Mouse (Mus musculus): ENCODE measurements around the gene Fkbp3.
"Not testable (repeated sequence)": the region's sequence is repeated elsewhere in the genome, so short reads cannot be mapped to it uniquely, and the experiment has no call there.

Gene Fkbp3

GRCm38 (mm10) chr12:65073611-65074178 is at the start of gene Fkbp3:
Fkbp3 (minus strand) TSS chr12:65074007.
- DNase-seq (ENCODE audit: low spot score in 2 of 2) = peak; percentile 95

DNA sequence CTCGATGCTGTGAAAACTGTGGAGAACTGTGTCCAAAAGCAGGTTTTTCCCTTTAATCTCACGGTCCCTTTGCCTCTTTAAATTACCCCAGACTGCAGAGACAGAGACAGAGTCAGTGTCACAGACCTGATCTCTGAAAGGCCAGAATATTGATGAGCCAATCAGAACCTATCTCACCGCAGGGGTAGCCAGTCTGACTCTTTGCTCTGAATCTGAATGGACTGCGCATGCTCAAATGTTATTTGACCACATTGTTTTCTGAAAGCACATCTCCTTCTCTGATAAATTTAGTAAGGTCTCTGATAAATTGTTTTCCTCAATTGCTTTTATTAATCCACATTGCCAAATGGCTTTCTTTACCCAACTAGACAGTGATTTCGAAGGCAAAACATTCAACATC is 45.6 kb upstream of the Fkbp3 start:
- no peak for DNase-seq (ENCODE audit: low spot score in 2 of 2)

- DNase-seq (ENCODE audit: low spot score in 2 of 2) = no peak
Observed at GRCm38 (mm10) chr12:65118968-65119367, 45.2 kb upstream of the Fkbp3 start.

GRCm38 (mm10) chr12:65114978-65115377 is 41.2 kb upstream of the Fkbp3 start:
- DNase-seq (ENCODE audit: low spot score in 2 of 2) = not testable (repeated sequence)

GRCm38 (mm10) chr12:65113925-65114324 is 40.1 kb upstream of the Fkbp3 start:
- no peak for DNase-seq (ENCODE audit: low spot score in 2 of 2)

- no peak for DNase-seq (ENCODE audit: low spot score in 2 of 2)
Observed at GRCm38 (mm10) chr12:65112811-65113210, 39.0 kb upstream of the Fkbp3 start.

GRCm38 (mm10) chr12:65111503-65111902 is 37.7 kb upstream of the Fkbp3 start:
- DNase-seq (ENCODE audit: low spot score in 2 of 2) = no peak

- DNase-seq (ENCODE audit: low spot score in 2 of 2) = no peak
Observed at GRCm38 (mm10) chr12:65108746-65109145, 34.9 kb upstream of the Fkbp3 start.

DNA sequence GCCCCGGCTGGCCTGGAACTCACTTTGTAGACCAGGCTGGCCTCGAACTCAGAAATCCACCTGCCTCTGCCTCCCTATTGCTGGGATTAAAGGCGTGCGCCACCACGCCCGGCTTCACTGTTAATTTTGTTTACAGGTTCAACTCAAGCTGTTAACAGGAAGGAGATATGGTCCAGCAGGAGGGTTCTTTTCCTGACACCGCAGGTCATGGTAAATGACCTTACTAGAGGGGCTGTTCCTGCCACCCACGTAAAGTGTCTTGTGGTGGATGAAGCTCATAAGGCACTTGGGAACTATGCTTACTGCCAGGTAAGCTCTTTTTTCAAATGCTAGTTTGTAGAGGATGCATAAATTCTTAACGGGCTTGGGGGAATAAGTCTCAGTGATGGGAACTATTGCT is 3.1 kb upstream of the Fkbp3 start:
- no peak for DNase-seq (ENCODE audit: low spot score in 2 of 2)

DNA sequence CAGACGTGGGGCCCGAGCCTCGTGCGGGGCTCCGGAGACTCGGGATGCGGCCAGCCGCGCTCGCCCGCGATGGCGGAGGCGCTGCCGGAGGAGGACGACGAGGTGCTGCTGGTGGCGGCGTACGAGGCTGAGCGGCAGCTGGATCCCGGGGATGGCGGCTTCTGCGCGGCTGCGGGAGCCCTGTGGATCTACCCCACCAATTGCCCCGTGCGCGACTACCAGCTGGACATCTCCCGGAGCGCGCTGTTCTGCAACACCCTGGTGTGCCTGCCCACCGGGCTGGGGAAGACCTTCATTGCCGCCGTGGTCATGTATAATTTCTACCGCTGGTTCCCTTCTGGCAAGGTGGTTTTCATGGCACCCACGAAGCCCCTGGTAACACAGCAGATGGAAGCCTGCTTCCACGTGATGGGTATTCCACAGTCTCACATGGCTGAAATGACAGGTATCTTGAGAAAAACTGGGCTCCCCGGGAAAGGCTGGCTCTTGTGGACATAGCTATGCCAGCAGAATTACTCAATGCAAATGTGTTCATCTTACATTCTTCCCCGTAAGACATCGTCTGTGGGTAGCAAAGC is 2.0 kb upstream of the Fkbp3 start:
- DNase-seq (ENCODE audit: low spot score in 2 of 2) = no peak

GRCm38 (mm10) chr12:65075085-65075732 is 1.4 kb upstream of the Fkbp3 start, which contains the start of gene Fancm:
Fancm (plus strand) TSS chr12:65075603.
- DNase-seq (ENCODE audit: low spot score in 2 of 2) = peak; percentile 81 to 87

GRCm38 (mm10) chr12:65074651-65075050 is 844 bp upstream of the Fkbp3 start:
- no peak for DNase-seq (ENCODE audit: low spot score in 2 of 2)

DNA sequence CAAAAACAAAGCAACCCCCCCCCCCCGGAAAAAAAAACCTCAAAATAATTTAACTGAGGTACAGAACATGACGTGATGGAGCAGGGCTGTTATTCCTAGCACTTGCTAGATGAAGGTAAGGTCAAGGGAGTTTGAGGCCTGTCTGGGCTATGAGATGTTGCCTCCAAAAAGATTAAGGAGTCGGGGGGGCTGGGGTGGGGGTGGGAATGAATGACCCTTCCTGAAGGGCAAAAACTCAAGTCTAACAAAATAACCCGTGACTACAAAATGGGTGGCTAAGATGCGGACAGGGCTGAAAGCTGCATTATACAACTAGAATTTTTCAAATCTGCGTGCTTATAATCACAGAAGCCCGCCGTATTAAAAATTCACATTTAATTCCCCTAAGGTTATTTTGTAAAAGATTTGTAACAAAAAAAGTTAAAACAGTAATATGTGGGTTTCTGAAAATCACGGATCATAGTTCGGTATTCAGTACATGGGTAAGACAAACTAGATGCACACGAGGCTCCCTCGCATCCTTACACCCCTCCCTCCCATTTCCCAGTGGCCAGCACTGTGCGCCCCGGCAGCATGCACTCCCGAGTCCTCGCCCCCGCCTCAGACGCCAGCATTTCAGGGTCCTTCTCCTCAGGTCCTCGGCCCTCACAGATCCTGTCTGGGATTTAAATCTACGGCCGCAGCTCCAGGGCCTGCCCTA is 746 bp downstream of the Fkbp3 start:
- DNase-seq (ENCODE audit: low spot score in 2 of 2) = no peak

DNA sequence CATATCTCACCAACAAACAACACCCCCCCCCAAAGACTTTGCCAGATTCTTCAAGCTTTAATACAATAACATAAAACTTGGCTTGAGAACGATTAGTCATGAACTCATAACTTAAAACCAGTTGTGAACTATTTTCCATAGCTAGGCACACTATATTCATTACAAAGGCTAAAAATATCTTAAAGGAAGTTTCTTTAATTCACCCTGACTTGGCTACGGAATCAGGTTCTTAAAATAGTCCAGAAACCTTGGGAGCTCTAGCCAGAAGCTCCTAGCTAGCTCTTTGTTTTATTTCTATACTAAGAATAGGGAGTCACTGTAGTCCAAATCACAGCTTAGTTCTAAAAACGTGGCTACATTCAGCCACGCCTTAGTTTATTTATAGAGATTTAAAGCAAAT is 5.4 kb downstream of the Fkbp3 start:
- DNase-seq (ENCODE audit: low spot score in 2 of 2) = no peak

DNA sequence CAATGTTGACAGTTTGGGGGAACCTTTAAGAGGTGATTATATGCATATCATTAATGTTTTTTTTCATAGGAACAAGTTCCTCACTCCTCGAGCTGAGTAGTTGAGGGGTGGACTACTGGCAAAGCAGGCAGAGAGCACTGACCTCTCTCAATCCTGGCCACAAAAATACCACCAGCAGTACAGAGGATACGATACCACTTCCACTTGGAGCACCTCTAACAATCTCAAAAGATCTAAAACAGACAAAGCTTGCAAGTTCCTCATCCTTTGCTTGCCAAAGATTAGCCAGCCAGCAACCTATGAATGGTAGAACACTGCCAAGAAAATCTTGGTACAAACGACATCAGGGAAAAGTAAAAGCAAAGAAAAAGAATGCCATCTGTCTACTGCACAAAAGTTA is 7.6 kb downstream of the Fkbp3 start:
- no peak for DNase-seq (ENCODE audit: low spot score in 2 of 2)

DNA sequence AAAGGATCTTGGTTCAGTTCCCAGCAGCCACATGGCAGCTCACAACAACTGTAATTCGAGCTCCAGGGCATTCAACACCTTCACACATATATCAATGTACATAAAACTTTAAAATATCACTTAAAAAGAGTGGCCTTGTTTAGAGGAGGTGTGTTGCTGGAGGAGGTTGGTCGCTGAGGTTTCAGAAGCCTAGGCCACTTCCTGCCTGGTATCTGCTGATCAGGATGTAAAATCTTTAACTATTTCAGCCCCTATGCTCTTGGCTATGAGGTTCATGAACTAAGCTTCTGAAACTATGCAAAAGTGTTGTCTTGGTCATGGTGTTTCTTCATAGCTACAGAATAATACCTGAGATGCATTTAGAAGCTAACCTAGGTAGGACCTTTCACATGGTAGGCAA is 8.6 kb downstream of the Fkbp3 start:
- DNase-seq (ENCODE audit: low spot score in 2 of 2) = no peak

DNA sequence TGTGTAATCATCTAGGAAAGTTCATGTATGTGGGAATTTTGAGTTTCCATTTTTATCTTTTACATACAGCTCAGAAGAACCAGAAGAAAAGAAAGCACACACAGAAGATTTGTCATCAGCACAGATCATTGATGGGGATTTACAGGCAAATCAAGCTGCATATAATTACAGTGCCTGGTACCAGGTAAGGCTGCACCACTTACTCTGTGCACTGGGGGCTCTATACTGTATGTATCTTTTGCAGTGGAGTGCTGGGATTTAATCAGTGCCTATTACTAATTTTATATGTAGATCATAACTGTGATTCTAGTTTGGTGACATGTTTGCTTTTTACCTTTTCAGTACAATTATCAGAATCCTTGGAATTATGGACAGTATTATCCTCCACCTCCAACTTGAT is 12.7 kb downstream of the Fkbp3 start:
- DNase-seq (ENCODE audit: low spot score in 2 of 2) = no peak

GRCm38 (mm10) chr12:65058203-65058602 is 15.6 kb downstream of the Fkbp3 start:
- DNase-seq (ENCODE audit: low spot score in 2 of 2) = no peak

DNA sequence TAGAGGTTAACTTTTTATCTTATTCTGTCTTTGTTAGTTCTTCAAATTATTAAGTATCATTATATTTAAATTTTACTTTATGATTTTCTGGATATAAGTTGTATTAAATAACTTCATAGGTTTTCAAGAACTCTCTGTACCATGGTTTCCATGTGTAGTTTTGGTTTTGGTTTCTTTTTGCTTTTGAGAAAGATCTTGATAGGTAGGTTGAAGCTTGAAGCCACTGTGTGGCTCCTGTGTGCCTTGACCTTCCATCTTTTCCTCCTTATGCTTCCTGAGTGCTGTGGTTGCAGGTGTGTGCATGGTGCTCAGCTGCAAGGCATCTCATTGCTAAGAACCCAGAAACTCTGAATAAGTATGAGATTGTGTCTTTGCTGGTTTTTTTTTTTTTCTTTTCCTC is 25.0 kb downstream of the Fkbp3 start:
- no peak for DNase-seq (ENCODE audit: low spot score in 2 of 2)

- peak in 1 of 2 experiments; percentile 9 for DNase-seq (ENCODE audit: low spot score in 2 of 2)
Observed at GRCm38 (mm10) chr12:65037546-65037937, 36.3 kb downstream of the Fkbp3 start.

DNA sequence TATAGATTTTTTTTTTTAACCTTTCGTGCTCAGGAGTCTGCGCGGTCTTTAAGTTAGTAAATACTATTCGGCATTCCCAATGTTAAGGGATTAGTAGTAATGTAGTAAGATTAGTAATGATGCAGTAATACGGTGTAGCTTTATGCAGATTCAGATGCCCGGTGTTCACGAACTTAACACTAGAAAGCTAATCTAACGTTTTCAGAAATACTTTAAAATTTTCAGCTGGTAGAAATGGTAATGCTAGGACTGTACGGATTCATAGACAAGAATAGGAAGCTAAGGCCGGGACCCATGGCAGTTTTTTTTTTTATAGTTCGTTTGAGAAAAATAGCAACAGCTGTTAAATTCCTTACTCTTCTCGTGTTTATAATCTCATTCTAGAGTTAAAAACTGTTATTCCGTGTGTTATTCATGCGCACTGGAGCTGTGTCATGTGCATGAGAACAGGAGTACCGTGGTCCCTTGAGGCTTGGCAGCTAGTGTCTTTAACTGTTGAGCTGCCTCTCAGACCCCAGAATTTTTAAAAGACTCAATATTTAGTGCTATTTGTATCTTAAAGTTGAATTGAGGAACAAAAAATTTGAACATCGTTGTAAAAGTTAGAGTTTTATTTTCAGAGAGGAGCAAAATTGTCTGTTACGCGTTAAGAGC is 36.8 kb downstream of the Fkbp3 start:
- DNase-seq (ENCODE audit: low spot score in 2 of 2) = no peak

- peak; percentile 85 to 87 for DNase-seq (ENCODE audit: low spot score in 2 of 2)
Observed at GRCm38 (mm10) chr12:65036190-65036870, 37.5 kb downstream of the Fkbp3 start, which contains the start of gene Prpf39. Prpf39 (plus strand) TSS chr12:65036333.

Measured in urinary bladder, adult 18-20 months (tissue).